Mouse (Mus musculus): ENCODE data around the gene Nras. TPM values are rescaled to one million over a fixed set of nuclear protein-coding genes. Genes with fewer than 3 reads are reported as not detected.

The Nras gene
- polyA plus RNA-seq (2015; fragmentation: Nextera tagmentation; extraction: Ambion mirVana): 92.7 and 96.9 TPM in 2 replicates

GRCm38 (mm10) chr3:103058207-103059157 is at the start of gene Nras:
Gene Nras (plus strand): TSS chr3:103058285.
- Histone ChIP-seq H3K4me1 (peaks cover 10% of the 10 kb centered on the region; the same call in 1 of the 2 replicates), H3K9ac (peak within 1 kb of the TSS; percentile 76), H3K27me3 (no peaks in the 10 kb centered on the region), H3K4me3 (peak within 1 kb of the TSS; percentile 66), H3K36me3 (peaks cover 65% of the 10 kb centered on the region), H3K27ac (peak within 1 kb of the TSS; percentile 96), H3K9me3 (no peaks in the 10 kb centered on the region), H3K4me2 (peak within 1 kb of the TSS; percentile 72)
- WGBS: 1% methylated on average over 46 of the region's 46 CpGs
- peak; percentile 98 for ATAC-seq (ENCODE audit: borderline replicate concordance, extremely low read depth, low FRiP score, low TSS enrichment)

GRCm38 (mm10) chr3:103017350-103017749 is 40.7 kb upstream of the Nras start:
- H3K4me3 ChIP-seq: no peak overlapping the region
- no peaks in the 10 kb centered on the region for H3K27me3 ChIP-seq
- ATAC-seq (ENCODE audit: borderline replicate concordance, extremely low read depth, low FRiP score, low TSS enrichment): no peak
- no peaks in the 10 kb centered on the region for H3K36me3 ChIP-seq
- no peaks in the 10 kb centered on the region for H3K9me3 ChIP-seq
- no peak overlapping the region for H3K27ac ChIP-seq
- no peak overlapping the region for H3K9ac ChIP-seq
- peaks cover 6% of the 10 kb centered on the region for H3K4me1 ChIP-seq
- WGBS: 34% methylated on average over 2 of the region's 2 CpGs
- H3K4me2 ChIP-seq: no peak overlapping the region

- Histone ChIP-seq H3K4me2 (peak overlapping the region; percentile 53; the same call in 1 of the 2 replicates), H3K27ac (peak overlapping the region; percentile 96; the same call in 1 of the 2 replicates), H3K4me3 (peak overlapping the region; percentile 99; the same call in 1 of the 2 replicates), H3K9ac (no peak overlapping the region), H3K4me1 (peaks cover 11% of the 10 kb centered on the region), H3K36me3 (no peaks in the 10 kb centered on the region), H3K9me3 (no peaks in the 10 kb centered on the region), H3K27me3 (no peaks in the 10 kb centered on the region)
- 80% methylated on average over 2 of the region's 2 CpGs for WGBS
- no peak for ATAC-seq (ENCODE audit: borderline replicate concordance, extremely low read depth, low FRiP score, low TSS enrichment)
These were observed 38.6 kb upstream of the Nras start for GRCm38 (mm10) chr3:103019462-103019861.

- H3K27me3 ChIP-seq: no peaks in the 10 kb centered on the region
- H3K9ac ChIP-seq: peak within 1 kb of the TSS; percentile 99
- H3K4me3 ChIP-seq: peak within 1 kb of the TSS; percentile 99
- H3K4me2 ChIP-seq: peak within 1 kb of the TSS; percentile 57
- H3K9me3 ChIP-seq: no peaks in the 10 kb centered on the region
- ATAC-seq (ENCODE audit: borderline replicate concordance, extremely low read depth, low FRiP score, low TSS enrichment): peak; percentile 96
- under 1% methylated on average over 54 of the region's 55 CpGs for WGBS
- peak within 1 kb of the TSS; percentile 96 for H3K27ac ChIP-seq
- H3K4me1 ChIP-seq: peaks cover 11% of the 10 kb centered on the region
- no peaks in the 10 kb centered on the region for H3K36me3 ChIP-seq
These were observed 37.7 kb upstream of the Nras start, which contains the start of gene Csde1 for GRCm38 (mm10) chr3:103020249-103020942. Gene Csde1 (plus strand): TSS chr3:103020426.

DNA sequence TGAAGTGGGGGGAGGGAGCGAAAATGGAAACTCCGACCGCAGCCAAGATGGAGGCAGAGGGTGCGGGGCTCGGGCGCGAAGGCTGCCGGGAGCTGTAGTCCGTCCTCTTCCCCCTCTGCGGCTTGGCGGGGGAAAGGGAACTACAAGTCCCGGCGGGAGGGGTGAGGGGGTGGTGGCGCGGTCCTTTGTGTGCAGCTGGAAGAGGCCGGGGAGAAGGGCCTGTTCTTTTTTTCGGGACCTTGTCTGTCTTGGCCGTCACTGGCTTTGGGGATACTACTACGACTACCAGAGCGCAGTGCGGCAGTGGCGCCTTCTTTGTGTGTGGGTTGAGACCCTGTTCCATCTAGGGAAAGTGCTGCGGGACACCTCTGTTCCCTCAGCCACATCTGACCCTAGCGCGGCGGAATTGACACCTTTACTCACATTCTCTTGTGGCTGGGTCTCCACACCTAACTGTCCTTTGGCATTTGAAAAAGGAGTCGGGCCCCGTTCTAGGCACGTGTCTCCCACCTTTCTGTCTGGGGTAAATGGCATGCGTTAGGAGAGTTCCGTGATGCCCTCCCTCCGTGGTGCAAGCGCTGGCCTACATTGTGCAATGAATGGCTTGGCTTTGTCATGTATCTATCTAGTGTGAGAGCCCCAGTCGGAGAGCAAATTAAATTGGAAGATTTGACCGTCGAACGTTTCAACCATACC is 37.0 kb upstream of the Nras start:
- Histone ChIP-seq H3K9me3 (no peaks in the 10 kb centered on the region), H3K27ac (peak overlapping the region; percentile 96), H3K4me1 (peaks cover 11% of the 10 kb centered on the region), H3K27me3 (no peaks in the 10 kb centered on the region), H3K9ac (peak overlapping the region; percentile 99), H3K4me2 (peak overlapping the region; percentile 57), H3K36me3 (no peaks in the 10 kb centered on the region), H3K4me3 (peak overlapping the region; percentile 99)
- WGBS: under 1% methylated on average over 35 of the region's 37 CpGs
- ATAC-seq (ENCODE audit: borderline replicate concordance, extremely low read depth, low FRiP score, low TSS enrichment): peak; percentile 95

GRCm38 (mm10) chr3:103026174-103026573 is 31.9 kb upstream of the Nras start:
- 88% methylated on average over 1 of the region's 1 CpGs for WGBS
- peaks cover 11% of the 10 kb centered on the region for H3K4me1 ChIP-seq
- H3K27ac ChIP-seq: no peak overlapping the region
- no peaks in the 10 kb centered on the region for H3K9me3 ChIP-seq
- H3K36me3 ChIP-seq: peaks cover 27% of the 10 kb centered on the region
- no peak for ATAC-seq (ENCODE audit: borderline replicate concordance, extremely low read depth, low FRiP score, low TSS enrichment)
- H3K4me3 ChIP-seq: no peak overlapping the region
- no peak overlapping the region for H3K4me2 ChIP-seq
- H3K27me3 ChIP-seq: no peaks in the 10 kb centered on the region
- H3K9ac ChIP-seq: no peak overlapping the region

- Histone ChIP-seq H3K9me3 (no peaks in the 10 kb centered on the region), H3K4me2 (no peak overlapping the region), H3K36me3 (peaks cover 65% of the 10 kb centered on the region), H3K27me3 (no peaks in the 10 kb centered on the region), H3K9ac (no peak overlapping the region), H3K4me1 (no peaks in the 10 kb centered on the region), H3K4me3 (no peak overlapping the region), H3K27ac (no peak overlapping the region)
- ATAC-seq (ENCODE audit: borderline replicate concordance, extremely low read depth, low FRiP score, low TSS enrichment): no peak
- WGBS: 94% methylated on average over 6 of the region's 6 CpGs
These were observed 17.8 kb upstream of the Nras start for GRCm38 (mm10) chr3:103040285-103040684.

DNA sequence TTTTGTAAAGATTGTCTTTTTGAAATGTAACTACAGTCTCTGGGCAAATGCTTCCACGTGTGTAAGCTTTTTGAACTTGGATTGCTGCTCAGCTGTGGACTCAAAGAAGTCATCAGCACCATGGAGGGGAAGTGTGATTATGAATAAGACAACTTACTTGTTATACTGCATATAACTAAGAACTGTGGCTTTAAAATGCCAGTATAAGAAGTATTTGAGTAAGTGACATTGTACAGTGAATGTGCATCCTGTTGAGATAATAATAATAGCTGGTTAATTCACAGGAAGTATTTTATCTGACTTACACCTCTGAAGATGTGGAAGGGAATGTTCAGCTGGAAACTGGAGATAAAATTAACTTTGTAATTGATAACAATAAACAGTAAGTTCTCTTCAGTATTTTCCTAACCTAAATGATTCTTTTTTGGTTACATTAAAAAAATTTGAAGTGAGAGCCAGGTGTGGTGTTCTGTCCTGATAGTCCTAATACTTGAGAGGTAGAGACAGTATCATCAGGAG is 17.2 kb upstream of the Nras start:
- Histone ChIP-seq H3K4me2 (no peak overlapping the region), H3K27ac (no peak overlapping the region), H3K4me3 (no peak overlapping the region), H3K9ac (no peak overlapping the region), H3K27me3 (no peaks in the 10 kb centered on the region), H3K9me3 (no peaks in the 10 kb centered on the region), H3K36me3 (peaks cover 72% of the 10 kb centered on the region), H3K4me1 (no peaks in the 10 kb centered on the region)
- no peak for ATAC-seq (ENCODE audit: borderline replicate concordance, extremely low read depth, low FRiP score, low TSS enrichment)
- 77% methylated on average over 1 of the region's 1 CpGs for WGBS

GRCm38 (mm10) chr3:103056016-103056595 is 2.0 kb upstream of the Nras start:
- Histone ChIP-seq H3K36me3 (peaks cover 61% of the 10 kb centered on the region), H3K27ac (no peak overlapping the region), H3K9ac (no peak overlapping the region), H3K4me1 (peaks cover 10% of the 10 kb centered on the region; the same call in 1 of the 2 replicates), H3K27me3 (no peaks in the 10 kb centered on the region), H3K9me3 (no peaks in the 10 kb centered on the region), H3K4me3 (no peak overlapping the region), H3K4me2 (no peak overlapping the region)
- WGBS: 85% methylated on average over 5 of the region's 5 CpGs
- no peak for ATAC-seq (ENCODE audit: borderline replicate concordance, extremely low read depth, low FRiP score, low TSS enrichment)

DNA sequence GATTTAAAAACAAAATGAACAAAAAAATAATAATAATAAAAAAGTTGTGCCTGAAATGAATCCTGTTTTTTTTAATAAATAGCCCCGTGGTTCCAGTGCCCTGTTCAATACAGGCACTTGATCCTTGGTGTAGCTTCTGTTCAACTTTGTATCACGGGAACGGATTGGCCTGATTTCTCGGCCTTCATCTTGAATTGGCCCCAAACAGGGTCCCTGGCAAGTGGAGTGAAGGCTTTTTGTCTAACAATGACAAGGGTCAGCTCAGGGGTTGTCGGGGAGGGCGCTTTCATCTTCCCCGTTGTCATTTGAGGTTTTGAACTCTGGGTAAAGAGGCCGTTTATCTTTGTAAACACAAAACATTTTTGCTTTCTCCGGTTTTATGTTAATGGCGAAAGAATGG is 333 bp upstream of the Nras start:
- Histone ChIP-seq H3K4me1 (peaks cover 10% of the 10 kb centered on the region; the same call in 1 of the 2 replicates), H3K9ac (peak overlapping the region; percentile 76), H3K27me3 (no peaks in the 10 kb centered on the region), H3K36me3 (peaks cover 64% of the 10 kb centered on the region), H3K27ac (peak overlapping the region; percentile 96; the same call in 1 of the 2 replicates), H3K9me3 (no peaks in the 10 kb centered on the region), H3K4me2 (peak overlapping the region; percentile 72), H3K4me3 (peak overlapping the region; percentile 66)
- peak; percentile 36; the same call in 1 of the 2 replicates for ATAC-seq (ENCODE audit: borderline replicate concordance, extremely low read depth, low FRiP score, low TSS enrichment)
- WGBS: 3% methylated on average over 10 of the region's 10 CpGs

DNA sequence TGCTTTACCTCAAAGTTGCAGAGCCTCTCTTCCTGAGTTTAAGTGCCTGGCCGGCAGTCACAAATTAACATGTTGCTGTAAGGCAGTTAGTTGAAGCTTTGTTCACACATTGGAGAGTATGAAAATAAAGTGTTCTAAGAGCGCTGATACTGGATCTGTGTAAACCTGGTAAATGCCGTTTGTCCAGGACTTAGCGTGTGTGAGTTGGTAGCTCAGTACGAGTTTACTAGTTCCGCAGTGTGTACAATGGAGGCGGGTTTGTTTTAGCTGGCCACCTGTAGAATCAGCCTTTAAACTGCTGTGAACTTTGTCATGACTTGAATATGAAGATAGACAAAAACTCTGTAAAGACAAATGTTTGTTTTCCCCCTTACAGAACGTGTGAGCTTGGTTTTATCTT is 8.8 kb downstream of the Nras start:
- peaks cover 63% of the 10 kb centered on the region for H3K36me3 ChIP-seq
- H3K27me3 ChIP-seq: no peaks in the 10 kb centered on the region
- H3K9ac ChIP-seq: no peak overlapping the region
- no peak overlapping the region for H3K4me2 ChIP-seq
- 81% methylated on average over 8 of the region's 8 CpGs for WGBS
- no peak for ATAC-seq (ENCODE audit: borderline replicate concordance, extremely low read depth, low FRiP score, low TSS enrichment)
- H3K27ac ChIP-seq: no peak overlapping the region
- H3K4me1 ChIP-seq: no peaks in the 10 kb centered on the region
- H3K9me3 ChIP-seq: no peaks in the 10 kb centered on the region
- H3K4me3 ChIP-seq: no peak overlapping the region

Measured in lung, embryonic 15.5 days (tissue).